Mouse (Mus musculus) retina, adult 2 months (tissue): ENCODE measurements around the gene Ppm1n.
A peak's percentile ranks its signal among the peaks of the same experiment; 100 is the strongest.

ENCODE experiments used
- DNase-seq: peaks from one replicate; pipeline ENCODE4 v3.0.0-alpha.2; 2012; ENCODE audit warnings: low read depth, low spot score

Ppm1n gene

DNA sequence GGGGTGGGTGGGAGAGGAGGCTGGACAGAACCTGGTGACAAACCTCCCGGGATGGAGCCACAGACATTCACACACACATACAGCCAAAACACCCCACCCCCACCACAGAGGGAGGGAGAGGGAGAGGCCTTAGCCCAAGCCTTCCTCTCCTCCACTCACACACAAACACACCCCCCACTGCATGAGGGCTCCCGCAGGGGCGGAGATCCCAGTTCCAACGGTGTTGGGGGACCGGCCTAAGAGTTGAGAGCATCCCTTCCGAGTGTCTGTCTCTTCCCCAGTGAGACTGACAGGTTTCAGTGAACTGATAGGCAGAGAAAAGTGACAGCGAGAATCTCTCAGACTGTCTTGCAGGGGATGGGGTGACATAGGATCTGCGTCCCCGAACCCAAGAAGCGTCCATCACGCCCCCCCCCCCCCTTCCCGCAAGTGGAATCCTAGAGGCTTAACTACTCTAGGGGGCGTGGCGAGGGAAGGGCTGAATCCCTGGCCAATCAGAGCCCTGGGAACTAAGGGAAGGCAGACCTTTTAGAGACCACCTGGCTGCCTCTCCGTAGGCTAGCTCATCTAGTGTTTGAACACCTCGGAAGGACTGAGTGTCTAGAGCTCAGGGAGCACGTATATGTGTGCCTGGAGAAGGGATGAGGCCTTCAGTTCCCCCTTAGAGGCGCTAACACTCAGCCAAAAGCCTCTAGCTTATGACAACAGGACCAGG is 28.0 kb upstream of the Ppm1n start:
- DNase-seq = peak; percentile 69

DNA sequence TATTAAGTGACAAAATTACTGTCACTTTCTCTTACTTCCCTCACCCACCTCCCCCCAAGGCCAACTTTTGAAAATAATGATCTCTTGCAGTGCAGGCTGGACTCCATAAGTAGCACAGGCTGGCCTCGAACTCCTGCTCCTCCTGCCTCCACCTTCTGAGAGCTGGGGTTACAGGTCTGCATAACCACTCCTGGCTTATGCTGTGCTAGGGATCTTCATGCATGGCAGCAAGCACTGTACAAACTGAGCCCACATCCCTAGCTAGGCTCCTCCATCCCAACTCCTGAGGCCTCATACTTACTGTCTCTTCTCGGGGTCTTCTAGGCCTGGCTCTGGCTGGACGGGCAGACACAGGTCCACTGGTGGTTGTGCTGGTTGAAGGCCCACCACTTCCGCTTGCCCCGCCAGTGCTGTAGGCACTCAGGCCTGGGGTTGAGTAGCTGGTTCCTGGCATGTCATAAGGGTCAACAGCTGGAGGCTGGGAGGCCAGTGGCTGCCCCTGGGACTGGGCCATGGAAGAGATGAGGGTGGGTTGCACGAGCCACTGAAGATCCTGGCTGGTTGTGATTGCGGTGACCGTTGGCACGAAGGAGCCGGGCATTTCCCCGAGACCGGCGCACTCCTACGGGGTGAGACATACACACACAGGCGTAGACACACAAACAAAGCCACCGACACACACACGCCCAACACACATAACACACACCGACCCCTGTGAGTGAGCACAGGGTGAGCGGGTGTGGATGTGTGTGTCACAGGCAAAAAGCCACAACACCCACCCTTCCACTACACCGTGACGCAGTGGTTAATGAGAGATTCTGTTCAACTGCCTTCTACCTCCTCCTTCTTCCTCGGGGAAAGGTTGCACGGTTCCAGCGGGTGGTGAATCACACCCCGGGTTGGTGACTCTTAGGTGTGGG is 27.2 kb upstream of the Ppm1n start:
- DNase-seq = no peak

DNA sequence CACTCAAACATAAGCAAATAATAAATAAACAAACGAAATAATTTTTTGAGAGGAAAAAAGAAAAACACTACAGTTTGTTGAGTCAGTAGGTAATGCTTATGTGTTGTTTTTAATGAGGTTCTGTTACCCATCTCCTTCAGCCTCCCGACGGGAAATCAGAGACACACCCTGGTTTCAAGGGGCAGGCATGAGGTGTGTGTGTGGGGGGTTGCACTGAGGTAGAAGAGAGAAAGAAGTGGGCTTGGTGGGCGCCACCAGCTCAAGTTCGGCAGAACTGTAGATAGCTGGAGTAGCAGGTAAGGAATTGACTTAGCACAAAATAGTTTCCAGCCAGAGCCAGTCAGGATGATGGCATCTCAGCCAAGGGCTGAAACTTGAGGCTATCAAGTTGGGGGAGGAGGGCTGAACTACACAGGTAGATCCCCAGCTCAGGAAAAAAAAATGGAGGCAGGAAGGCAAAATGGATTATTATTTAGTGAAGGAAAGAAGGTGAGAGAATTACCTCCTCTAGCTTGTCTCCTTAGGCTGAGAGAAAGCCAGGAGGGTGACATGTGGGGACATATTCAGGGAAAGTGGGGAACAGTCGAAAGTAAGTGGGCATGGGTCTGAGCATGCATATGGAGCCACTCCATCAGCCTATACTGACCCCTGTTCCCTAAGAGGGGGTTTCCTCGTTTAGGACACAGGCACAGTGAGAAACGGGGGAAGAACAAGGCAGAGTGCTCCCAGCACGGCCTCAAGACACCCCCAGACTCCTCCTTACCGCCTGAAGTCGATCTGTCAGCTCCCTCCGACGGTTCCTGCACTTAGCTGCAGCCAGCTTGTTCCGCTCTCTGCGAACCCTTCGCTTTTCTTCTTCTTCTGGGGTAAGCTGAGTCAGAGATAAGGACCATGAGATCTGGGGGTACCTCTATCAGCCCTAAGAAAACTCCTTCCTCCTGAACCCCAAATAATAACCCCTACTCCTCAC is 26.2 kb upstream of the Ppm1n start:
- no peak for DNase-seq

DNA sequence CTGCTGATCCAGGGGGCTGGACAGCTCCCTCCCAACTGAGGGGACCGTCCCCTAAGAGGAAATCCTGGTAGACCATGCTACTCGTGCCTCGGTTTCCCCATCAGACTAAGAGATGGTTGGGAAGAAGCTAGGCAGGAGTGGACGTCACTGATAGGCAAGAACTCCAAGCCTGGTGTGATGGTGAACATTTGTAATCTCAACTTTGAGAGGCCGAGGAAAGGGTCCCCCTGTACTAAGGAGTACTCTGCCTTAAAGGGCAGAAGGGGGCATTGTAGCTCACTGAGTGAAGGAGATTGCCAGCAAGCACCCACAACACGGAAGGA is 25.5 kb upstream of the Ppm1n start:
- DNase-seq = no peak

DNA sequence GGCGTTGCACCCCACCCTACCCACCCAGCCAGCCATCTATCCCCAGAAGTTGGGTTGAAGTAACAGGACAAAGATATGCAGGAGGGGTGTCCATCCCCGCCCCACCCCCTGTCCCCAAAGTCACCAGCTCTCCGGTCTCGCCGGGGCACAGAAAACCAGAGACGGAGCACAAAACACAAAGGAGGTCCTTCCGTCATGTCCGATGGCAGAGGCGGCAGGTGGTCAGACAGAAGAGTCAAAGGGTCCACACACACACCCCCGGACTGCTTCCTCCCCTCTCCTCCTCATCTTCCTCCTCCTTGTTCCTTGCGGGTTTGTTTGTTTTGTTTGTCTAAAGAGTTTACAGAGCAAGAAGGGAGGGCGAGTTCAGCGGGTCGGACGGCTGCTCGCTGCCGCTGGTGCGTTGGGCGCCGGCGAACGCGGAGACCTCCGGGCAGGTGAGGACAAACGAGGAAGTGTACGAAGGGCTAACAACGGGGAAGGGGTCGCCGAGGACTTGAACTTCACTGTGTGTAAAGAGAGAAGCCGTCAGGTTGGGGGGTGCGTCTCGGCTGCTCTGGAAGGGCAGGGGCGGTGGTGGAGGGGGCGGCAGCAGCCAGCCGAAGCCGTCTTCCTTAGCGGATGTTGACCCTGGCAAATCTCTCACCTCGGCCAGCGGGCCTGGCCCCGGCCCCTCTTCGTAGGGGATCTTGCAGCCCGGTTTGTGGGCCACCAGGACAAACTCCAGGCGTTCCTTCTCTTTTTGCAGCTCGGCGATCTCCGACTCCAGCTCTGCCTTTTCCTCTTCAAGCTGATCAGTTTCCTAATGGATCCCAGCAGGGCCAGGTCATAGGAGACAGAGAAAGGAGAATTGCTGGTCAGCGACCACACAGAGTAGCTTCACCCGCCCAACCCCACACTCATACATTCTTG is 24.9 kb upstream of the Ppm1n start:
- DNase-seq = no peak

DNA sequence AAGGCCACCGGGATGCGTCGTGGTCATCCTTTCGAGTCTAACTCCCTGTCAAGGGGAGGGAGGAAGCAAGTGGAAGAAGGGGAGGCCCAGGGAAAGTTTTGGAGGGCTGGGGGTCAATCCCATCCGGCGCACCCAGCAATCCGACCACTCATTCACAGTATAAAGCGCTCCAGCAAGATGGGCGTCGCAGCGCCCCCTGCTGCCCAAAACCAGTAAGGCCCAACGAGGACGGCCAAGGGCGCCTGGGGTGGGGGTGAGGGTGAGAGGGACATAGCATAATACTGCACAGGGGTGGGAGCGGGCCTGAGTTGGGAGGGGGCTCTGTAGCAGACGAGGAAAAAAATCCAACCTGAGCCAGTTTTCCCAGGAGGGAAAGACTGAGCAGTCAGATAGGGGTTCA is 23.9 kb upstream of the Ppm1n start:
- DNase-seq = no peak

DNA sequence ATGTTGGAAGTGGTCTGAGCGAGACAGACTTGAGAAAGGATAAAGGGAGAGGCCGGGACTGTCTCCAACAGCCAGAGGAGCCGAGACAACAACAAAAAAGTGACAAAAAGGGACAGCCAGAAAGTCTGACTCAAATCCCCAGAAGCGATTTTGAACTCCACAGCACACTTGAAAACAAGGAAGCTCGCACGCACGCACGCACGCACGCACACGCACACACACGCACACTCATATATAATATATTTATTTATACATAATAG is 23.1 kb upstream of the Ppm1n start:
- no peak for DNase-seq

DNA sequence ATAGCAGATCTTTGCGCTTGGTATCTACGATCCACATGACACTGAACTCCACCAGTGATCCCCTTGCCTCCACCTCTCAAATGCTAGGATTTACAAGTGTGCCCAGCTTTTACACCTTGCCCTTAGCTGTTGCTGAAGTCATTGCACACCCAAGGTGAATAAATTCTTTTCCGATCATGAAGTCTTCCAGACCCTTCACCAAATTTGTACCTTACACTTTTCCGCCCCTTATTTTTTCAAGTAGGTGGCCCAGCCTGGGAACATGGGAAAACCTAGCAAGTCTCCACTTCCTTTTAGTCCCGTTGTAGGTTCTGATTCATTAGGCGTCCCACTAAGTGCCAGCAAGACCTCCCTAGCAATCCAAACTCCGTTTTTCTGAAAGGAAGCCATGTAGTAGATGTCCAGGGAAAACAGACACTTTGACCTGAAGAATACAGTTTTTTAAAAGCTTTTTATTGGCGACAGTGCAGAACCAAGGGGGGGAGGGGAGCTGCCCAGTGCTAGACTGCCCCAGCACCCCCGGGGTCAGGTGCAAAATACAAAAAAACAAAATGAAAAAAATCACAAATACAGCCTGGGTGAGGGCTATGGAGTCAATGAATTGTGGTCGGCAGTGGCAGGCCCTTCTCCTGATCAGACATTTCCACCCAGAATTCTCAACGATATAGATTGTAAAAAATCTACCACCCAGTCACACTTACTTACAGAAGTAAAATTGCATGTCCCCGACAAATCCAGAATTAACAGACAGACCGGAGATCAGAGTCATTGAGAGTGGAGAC is 22.6 kb upstream of the Ppm1n start:
- DNase-seq = no peak

DNA sequence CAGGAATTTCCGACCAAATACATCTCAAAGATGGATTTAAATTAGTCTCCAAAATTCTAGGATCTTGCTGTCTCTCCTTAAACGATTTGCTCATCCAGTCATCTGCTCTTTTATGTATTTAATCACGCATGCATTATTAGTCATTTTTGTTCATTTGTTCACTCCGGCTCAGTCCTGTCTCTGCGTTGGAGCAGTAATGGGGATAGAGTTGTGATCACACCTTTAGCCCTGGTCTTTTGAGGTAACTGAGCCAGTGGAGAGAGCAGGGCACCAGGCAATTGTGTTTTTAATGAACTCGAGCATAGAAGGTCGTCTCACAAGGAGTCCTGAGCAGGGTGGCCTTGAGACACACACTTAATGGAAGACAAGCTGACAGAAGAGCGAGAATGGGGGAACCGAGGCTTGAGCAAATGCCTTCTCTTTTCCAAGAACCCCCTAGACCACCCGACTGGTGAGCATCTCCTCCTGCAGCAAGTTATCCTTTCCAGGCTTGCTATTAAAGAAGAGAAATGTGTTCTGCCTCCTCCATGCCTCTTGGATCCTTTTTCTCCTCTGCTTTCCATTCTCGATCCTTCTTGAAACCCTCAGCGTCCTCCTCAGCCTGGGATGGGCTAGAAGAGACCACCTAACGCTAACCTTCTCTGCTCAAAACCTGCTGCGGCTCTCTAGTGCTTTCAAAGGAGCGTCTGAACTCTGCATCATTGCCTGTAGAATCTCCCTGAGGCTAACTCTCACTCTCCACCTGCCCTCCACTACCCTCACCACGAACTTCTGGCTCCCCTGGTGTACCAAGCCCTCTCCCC is 21.8 kb upstream of the Ppm1n start:
- DNase-seq = no peak

DNA sequence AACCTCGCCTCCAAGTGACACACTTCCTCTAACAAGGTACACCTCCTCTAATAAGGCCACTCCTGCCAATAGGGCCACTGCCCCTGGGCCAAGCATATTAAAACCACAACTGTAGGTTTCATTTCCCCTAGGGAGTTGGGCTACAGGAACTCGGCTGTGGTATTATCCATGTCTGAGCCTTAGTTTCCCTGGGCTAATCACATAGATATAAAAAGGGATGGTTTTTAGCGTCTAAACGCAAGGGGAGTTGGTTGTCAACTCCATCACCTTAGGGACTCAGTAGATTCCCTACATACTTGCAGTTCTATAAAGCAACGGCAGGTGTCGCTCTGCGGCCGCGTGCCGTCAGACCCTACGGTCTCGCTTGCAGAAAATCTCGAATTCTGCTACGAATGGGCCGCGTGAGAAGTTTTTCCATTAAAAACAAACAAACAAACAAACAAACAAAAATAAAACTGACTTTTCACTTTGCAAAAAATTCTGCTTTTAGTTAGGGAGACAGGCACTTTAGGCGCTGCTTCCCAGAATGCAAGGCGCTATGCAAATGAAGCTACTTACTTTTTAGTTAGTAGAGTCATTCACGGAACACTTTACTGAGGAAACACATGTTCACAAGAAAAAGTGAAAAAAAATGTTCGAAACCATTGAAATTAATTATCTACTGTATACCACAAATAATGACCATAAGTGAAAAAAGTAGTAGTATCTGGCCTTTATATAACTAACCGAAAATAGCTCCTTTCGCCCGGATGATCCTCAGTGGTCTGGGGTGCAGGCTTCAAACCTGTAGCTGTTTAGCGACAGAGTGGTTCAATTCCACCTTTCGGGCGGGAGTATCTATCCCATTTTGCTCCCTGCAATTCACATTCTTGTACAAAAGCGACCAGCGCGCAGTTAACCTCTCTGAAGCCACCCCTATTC is 20.9 kb upstream of the Ppm1n start:
- DNase-seq = peak; percentile 82

DNA sequence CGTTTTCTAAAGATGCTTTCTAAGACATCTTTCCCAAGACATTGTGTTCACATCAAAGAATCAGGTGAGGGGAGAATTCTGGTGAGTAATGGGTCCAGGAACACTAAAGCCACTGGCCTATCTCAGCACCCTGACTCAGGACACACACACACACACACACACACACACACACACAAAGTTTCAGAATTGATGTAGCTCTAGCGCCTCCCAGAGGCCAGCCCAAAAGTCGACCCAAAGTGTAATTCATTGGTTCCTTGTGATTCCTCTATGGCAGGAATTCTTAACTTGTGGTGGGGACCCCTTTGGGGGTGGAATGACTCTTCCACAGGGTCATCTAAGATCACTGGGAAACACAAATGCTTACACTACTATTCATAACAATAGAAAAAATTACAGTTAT is 19.3 kb upstream of the Ppm1n start:
- peak; percentile 37 for DNase-seq

DNA sequence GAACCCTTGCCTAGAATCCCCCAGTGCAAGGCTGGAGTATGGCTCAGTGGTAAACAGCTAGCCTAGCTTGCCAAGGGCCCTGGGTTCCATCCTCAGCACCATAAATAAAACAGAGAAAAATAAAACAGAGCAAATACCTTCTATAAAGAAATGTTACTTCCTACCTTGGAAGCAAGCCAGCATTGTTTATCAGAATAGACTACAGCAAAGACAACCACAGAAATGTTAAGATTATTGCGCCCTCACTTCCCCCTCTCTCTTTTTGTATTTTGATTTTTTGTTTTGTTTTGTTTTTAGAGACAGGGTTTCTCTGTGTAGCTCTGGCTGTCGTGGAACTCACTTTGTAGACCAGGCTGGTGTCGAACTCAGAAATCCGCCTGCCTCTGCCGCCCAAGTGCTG is 17.9 kb upstream of the Ppm1n start:
- no peak for DNase-seq

DNA sequence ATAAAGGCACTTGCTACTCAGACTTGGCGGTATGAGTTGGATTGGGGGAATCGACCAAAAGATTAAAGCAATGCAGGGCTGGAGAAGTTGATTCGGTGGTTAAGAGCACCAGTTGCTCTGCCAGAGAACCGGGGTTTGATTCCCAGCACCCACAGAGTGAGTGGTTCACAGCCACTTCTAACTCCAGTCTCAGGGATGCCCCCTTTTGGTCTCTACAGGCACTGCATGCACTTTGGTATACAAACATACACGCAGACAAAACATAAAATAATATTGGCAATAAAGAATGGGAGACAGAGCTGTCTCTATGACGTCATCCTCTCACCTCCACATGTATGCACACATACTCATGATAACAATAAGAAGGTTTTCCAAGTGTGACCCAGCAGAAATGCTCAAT is 17.2 kb upstream of the Ppm1n start:
- DNase-seq = no peak

DNA sequence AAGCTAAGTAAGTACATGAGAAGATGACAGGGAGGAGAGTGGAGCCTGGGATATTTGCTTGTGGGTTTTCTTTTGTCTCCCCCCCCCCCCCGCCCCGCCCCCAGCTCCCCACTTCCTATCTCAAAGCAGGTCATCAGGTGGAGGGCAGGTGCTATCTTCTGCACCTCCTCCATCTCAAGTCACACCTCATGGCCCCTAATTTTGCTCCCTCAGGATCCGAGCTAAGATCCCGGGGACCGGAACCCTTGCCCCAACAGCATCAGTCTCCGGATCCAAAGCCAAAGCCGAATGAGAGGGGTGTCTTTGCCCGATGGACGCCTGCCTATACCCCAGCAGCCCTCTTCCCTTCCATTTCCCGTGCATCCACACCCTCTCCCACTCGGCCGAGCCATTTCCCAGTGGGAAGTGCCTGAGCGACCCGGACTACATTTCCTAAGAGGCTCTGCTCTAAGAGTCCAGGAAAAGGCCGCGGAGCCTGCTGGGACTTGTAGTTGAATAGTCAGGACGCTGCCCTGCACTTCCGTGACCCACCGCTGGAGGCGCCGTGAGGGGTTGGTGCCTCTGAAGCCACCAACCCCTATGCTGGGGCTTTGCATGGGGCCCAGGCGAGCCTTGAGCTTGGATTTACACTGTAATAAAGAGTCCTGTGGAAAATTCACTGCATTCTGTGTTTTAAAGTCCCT is 15.8 kb upstream of the Ppm1n start:
- peak; percentile 86 for DNase-seq

DNA sequence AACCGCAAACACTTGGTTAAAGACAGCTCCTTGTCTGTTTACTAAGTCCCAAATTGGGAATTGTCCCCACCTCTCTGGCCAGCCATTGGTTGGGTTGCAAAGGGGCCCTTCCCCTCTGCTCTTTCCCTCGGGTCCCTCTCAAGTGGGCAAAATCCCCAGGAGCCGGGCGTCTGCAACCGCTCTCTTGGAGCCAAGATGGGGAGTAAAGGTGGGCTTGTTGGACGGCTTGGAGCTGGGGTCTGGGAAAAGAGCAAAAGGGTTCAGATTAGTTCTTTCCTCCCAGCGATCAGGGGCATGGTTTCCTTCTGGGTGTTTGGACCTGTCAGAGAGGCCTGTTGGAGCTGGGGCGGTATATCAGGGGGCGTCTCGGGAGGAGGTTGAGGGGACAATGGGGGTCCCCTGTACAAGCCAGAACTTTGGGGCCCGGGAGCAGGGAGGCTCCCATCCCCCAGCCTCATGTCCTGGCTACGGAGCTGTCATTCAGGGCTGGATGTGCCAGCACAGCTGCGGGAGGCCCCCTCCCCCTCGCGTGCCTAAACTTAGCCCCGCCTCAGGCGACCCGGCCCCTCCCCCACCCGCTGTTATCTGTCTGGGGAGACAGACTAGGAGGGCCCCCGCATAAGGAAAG is 11.2 kb upstream of the Ppm1n start:
- DNase-seq = no peak

DNA sequence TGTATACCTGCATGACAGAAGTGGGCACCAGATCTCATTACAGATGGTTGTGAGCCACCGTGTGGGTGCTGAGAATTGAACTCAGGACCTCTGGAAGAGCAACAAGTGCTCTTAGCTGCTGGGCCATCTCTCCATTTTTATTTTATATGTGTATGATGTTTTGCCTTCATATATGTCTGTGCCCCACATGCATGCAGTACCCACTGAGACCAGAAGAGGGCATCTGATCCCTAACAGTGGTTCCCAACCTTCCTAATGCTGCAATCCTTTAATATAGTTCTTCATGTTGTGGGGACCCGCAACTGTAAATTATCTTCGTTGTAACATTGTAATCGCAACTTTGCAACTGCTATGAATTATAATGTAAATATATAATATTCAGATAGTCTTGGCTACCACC is 4.9 kb upstream of the Ppm1n start:
- no peak for DNase-seq

DNA sequence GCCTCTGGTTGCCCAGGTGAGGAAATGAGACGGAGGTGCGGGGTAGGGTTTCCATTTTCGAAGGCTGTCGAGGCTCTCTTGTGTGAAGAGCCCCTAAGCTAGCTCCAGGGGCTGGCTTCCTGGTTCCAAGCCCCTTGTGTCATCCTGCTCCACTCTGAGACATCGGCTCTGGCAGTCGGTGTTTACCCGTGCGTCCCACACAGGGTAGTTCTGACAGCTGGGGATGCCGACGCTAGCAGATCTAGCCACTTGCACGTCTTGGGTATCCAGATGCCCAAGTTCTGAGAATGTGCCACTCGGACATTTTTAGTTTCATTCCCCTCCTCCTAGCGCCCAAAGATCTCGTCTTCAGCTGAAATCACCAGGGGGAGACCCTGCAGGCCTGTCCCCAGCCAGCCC is 3.5 kb upstream of the Ppm1n start:
- DNase-seq = no peak
